In genomic region chr19:46055752-46056387, GRCm38 (mm10) we compare ENCODE assay signal across 8 mouse cellular contexts. TPM values are rescaled to one million over a fixed set of nuclear protein-coding genes. Genes with fewer than 3 reads are reported as not detected.
DNase-seq lines count a peak whose midpoint lies in the region; TF ChIP-seq lines count a peak whose summit lies in the region.

No protein-coding gene starts in this region.

- no peaks in the 10 kb centered on the region for H3K9me3 ChIP-seq in limb, embryonic 10.5 days (replicated peaks)

- H3K27me3 ChIP-seq in cerebellum, adult 2 months (ENCODE audit: control insufficient read depth, insufficient read depth, low read length): no peaks in the 10 kb centered on the region
- H3K27me3 ChIP-seq in thymus, adult 2 months (ENCODE audit: control insufficient read depth, insufficient read depth, low read length): no peaks in the 10 kb centered on the region
- no peaks in the 10 kb centered on the region for H3K27me3 ChIP-seq in limb, embryonic 10.5 days (ENCODE audit: low read depth, poor library complexity, severe bottlenecking)
- H3K27me3 ChIP-seq in myocyte (ENCODE audit: control insufficient read depth, insufficient read depth, insufficient read length): no peaks in the 10 kb centered on the region

- H3K4me1 ChIP-seq in cerebellum, adult 2 months (ENCODE audit: control insufficient read depth, insufficient read depth, low read length): no peaks in the 10 kb centered on the region
- peaks cover 6% of the 10 kb centered on the region for H3K4me1 ChIP-seq in thymus, adult 2 months (replicated peaks; ENCODE audit: control insufficient read depth, insufficient read depth, low read length)
- H3K4me1 ChIP-seq in limb, embryonic 10.5 days: peaks cover 20% of the 10 kb centered on the region

- H3K27ac ChIP-seq in cerebellum, adult 2 months (ENCODE audit: insufficient read depth, low read length): no peak overlapping the region
- no peak overlapping the region for H3K27ac ChIP-seq in thymus, adult 2 months (ENCODE audit: control insufficient read depth, insufficient read depth, low read length)
- H3K27ac ChIP-seq in limb, embryonic 10.5 days: peak overlapping the region; percentile 93

- under 1% methylated on average over 11 of the region's 11 CpGs for WGBS in cerebellum, adult 2 months
- WGBS in thymus, adult 2 months: 7% methylated on average over 11 of the region's 11 CpGs
- 2% methylated on average over 11 of the region's 11 CpGs for WGBS in limb, embryonic 10.5 days

- peak; percentile 31; the same call in 1 of the 2 replicates for TF ChIP-seq CTCF in cerebellum, adult 2 months (IDR thresholded peaks at IDR 0.05; ENCODE audit: borderline replicate concordance, insufficient read depth, low read depth, low read length)
- no peak for TF ChIP-seq CTCF in thymus, adult 2 months (IDR thresholded peaks at IDR 0.05; ENCODE audit: borderline replicate concordance, control insufficient read depth, extremely low read depth, insufficient read depth, low read length, poor library complexity)

- H3K36me3 ChIP-seq in thymus, adult 2 months (ENCODE audit: control insufficient read depth, insufficient read depth, low read length): no peaks in the 10 kb centered on the region
- H3K36me3 ChIP-seq in limb, embryonic 10.5 days: peaks cover 11% of the 10 kb centered on the region; the same call in 1 of the 2 replicates
- H3K36me3 ChIP-seq in myocyte (ENCODE audit: control insufficient read depth, insufficient read depth): no peaks in the 10 kb centered on the region

- peaks cover 39% of the 10 kb centered on the region for H3K79me2 ChIP-seq in myocyte (ENCODE audit: control insufficient read depth, insufficient read depth)

- H3ac ChIP-seq in myocyte (ENCODE audit: control insufficient read depth, insufficient read length): peak overlapping the region; percentile 53

- H3K4me2 ChIP-seq in myocyte (ENCODE audit: low read depth): peak overlapping the region; percentile 59

- DNase-seq in cerebellum, adult 2 months: no peak
- DNase-seq in cerebellum, postnatal 10 days: no peak
- peak; percentile 72 for DNase-seq in thymus, adult 2 months
- no peak for DNase-seq in thymus, postnatal 25 days
- DNase-seq in limb, embryonic 10.5 days (ENCODE audit: low spot score): no peak
- DNase-seq in adipocyte (ENCODE audit: low spot score): no peak
- DNase-seq in adrenal gland, adult 18-20 months (ENCODE audit: low spot score in 2 of 2): no peak

- H3K4me3 ChIP-seq in cerebellum, adult 2 months (replicated peaks; ENCODE audit: insufficient read depth, low read depth, low read length): peak overlapping the region; percentile 70
- H3K4me3 ChIP-seq in thymus, adult 2 months (ENCODE audit: control insufficient read depth, insufficient read depth, low read length): no peak overlapping the region
- peak overlapping the region; percentile 73 for H3K4me3 ChIP-seq in limb, embryonic 10.5 days
- H3K4me3 ChIP-seq in myocyte: peak overlapping the region; percentile 83

- TF ChIP-seq POLR2A in cerebellum, adult 2 months (IDR thresholded peaks at IDR 0.05; ENCODE audit: borderline replicate concordance, insufficient read depth, low read length): no peak
- no peak for TF ChIP-seq POLR2A in thymus, adult 2 months (IDR thresholded peaks at IDR 0.05; ENCODE audit: control insufficient read depth, extremely low read depth, insufficient read depth, low read length, poor library complexity)
- TF ChIP-seq POLR2A in myocyte (IDR thresholded peaks at IDR 0.05; ENCODE audit: insufficient read length, low read depth): no peak

TF ChIP-seq in myocyte, 11 proteins besides CTCF, POLR2A, EP300 and RAD21:
- no peak for TF ChIP-seq MYOD1 (IDR thresholded peaks at IDR 0.05; ENCODE audit: control insufficient read depth in 1 of 3, insufficient read length in 2 of 3, low read depth in 2 of 3)
- no peak for TF ChIP-seq TCF12 (IDR thresholded peaks at IDR 0.05; ENCODE audit: insufficient read depth, poor library complexity, severe bottlenecking)
- TF ChIP-seq TCF3 (IDR thresholded peaks at IDR 0.05; ENCODE audit: insufficient read length, low read depth): no peak
- TF ChIP-seq REST (IDR thresholded peaks at IDR 0.05; ENCODE audit: insufficient read depth, insufficient read length): no peak
- TF ChIP-seq USF1 (IDR thresholded peaks at IDR 0.05; ENCODE audit: low read depth): no peak
- no peak for TF ChIP-seq CEBPB (IDR thresholded peaks at IDR 0.05; ENCODE audit: insufficient read depth, poor library complexity, severe bottlenecking)
- no peak for TF ChIP-seq POLR2AphosphoS2 (IDR thresholded peaks at IDR 0.05; ENCODE audit: insufficient read length, low read depth)
- no peak for TF ChIP-seq MAX (IDR thresholded peaks at IDR 0.05; ENCODE audit: low read depth)
- TF ChIP-seq SRF (IDR thresholded peaks at IDR 0.05; ENCODE audit: control insufficient read depth, insufficient read length, low read depth): no peak
- no peak for TF ChIP-seq E2F4 (IDR thresholded peaks at IDR 0.05; ENCODE audit: insufficient read depth)
- TF ChIP-seq MYOG (IDR thresholded peaks at IDR 0.05; ENCODE audit: control insufficient read depth in 1 of 3, insufficient read depth in 1 of 3, insufficient read length in 2 of 3, low read depth in 2 of 3): no peak

RNA-seq across cellular contexts. Expression of gene Ldb1, which starts 10.9 kb away (rescaled TPM):
- polyA plus RNA-seq in cerebellum, adult 2 months (2012; rRNA removed): 159 and 169 TPM in 2 replicates
- 699 and 772 TPM in 2 replicates for polyA plus RNA-seq in thymus, adult 2 months (2012; rRNA removed)
- polyA plus RNA-seq in limb, embryonic 10.5 days (2016; fragmentation: Nextera tagmentation; extraction: Ambion mirVana): 96.4 and 104 TPM in 2 replicates
- polyA plus RNA-seq in myocyte (2012; fragmentation: generic; extraction: Trizol): 68.7 TPM
- total RNA-seq in adrenal gland, adult 18-20 months (2021): 10 to 100 TPM; 53.0 to 59.4 TPM

RNA-seq across cellular contexts. Expression of gene Pprc1, which starts 11.2 kb away (rescaled TPM):
- polyA plus RNA-seq in cerebellum, adult 2 months (2012; rRNA removed): 16.9 and 18.1 TPM in 2 replicates
- 42.8 and 44.1 TPM in 2 replicates for polyA plus RNA-seq in thymus, adult 2 months (2012; rRNA removed)
- 63.0 and 73.3 TPM in 2 replicates for polyA plus RNA-seq in limb, embryonic 10.5 days (2016; fragmentation: Nextera tagmentation; extraction: Ambion mirVana)
- 19.7 TPM for polyA plus RNA-seq in myocyte (2012; fragmentation: generic; extraction: Trizol)
- 10 to 100 TPM; 39.8 to 40.9 TPM for total RNA-seq in adrenal gland, adult 18-20 months (2021)

RNA-seq across cellular contexts. Expression of gene Nolc1, which starts 19.8 kb away (rescaled TPM):
- polyA plus RNA-seq in cerebellum, adult 2 months (2012; rRNA removed): 38.8 and 38.9 TPM in 2 replicates
- polyA plus RNA-seq in thymus, adult 2 months (2012; rRNA removed): 19.5 and 23.3 TPM in 2 replicates
- polyA plus RNA-seq in limb, embryonic 10.5 days (2016; fragmentation: Nextera tagmentation; extraction: Ambion mirVana): 145 and 186 TPM in 2 replicates
- polyA plus RNA-seq in myocyte (2012; fragmentation: generic; extraction: Trizol): 30.9 TPM
- 10 to 100 TPM; 52.2 to 61.8 TPM for total RNA-seq in adrenal gland, adult 18-20 months (2021)

RNA-seq across cellular contexts. Expression of gene Hps6, which starts 52.6 kb away (rescaled TPM):
- 7.2 and 8.4 TPM in 2 replicates for polyA plus RNA-seq in cerebellum, adult 2 months (2012; rRNA removed)
- polyA plus RNA-seq in thymus, adult 2 months (2012; rRNA removed): 9.4 and 11.9 TPM in 2 replicates
- 4.7 and 5.3 TPM in 2 replicates for polyA plus RNA-seq in limb, embryonic 10.5 days (2016; fragmentation: Nextera tagmentation; extraction: Ambion mirVana)
- polyA plus RNA-seq in myocyte (2012; fragmentation: generic; extraction: Trizol): 12.0 TPM
- 10 to 100 TPM in 1 of 2 experiments, 1 to 10 TPM in 1; 9.8 to 15.1 TPM for total RNA-seq in adrenal gland, adult 18-20 months (2021)

RNA-seq across cellular contexts. Expression of gene Armh3, which starts 57.6 kb away (rescaled TPM):
- 17.7 and 18.2 TPM in 2 replicates for polyA plus RNA-seq in cerebellum, adult 2 months (2012; rRNA removed)
- 10.9 and 11.2 TPM in 2 replicates for polyA plus RNA-seq in thymus, adult 2 months (2012; rRNA removed)
- 18.0 and 20.1 TPM in 2 replicates for polyA plus RNA-seq in limb, embryonic 10.5 days (2016; fragmentation: Nextera tagmentation; extraction: Ambion mirVana)
- polyA plus RNA-seq in myocyte (2012; fragmentation: generic; extraction: Trizol): 9.7 TPM
- total RNA-seq in adrenal gland, adult 18-20 months (2021): 10 to 100 TPM; 12.0 to 12.3 TPM
